Mouse (Mus musculus) CH12.LX (cell line): ENCODE results near the gene Baiap2l1. TPM values are rescaled to one million over a fixed set of nuclear protein-coding genes. Genes with fewer than 3 reads are reported as not detected.

Source experiments
- DNase-seq: peaks from one replicate; pipeline ENCODE4 v3.0.0-alpha.2; 2013; ENCODE audit errors: extremely low read depth
- H3K27ac ChIP-seq: 2 replicates; pipeline ENCODE4 v1.5.1; 2012; ENCODE audit warnings: low read depth, mild to moderate bottlenecking, control low read depth, moderate library complexity; ENCODE audit not compliant: insufficient read depth
- H3K27me3 ChIP-seq: replicated peaks from 2 replicates; pipeline ENCODE3; 2012; ENCODE audit warnings: inconsistent platforms
- H3K36me3 ChIP-seq, 2 experiments: replicated peaks in 1 of 2; 2 replicates each; pipeline versions ENCODE3 to v1.6.1; 2012; ENCODE audit warnings: inconsistent platforms in 1 of 2, low read length in 1 of 2, mild to moderate bottlenecking in 1 of 2, mixed read lengths in 1 of 2, moderate library complexity in 1 of 2; ENCODE audit not compliant: control insufficient read depth in 1 of 2, insufficient read depth in 1 of 2
- H3K4me1 ChIP-seq, 2 experiments: 2 replicates each; pipeline ENCODE4 v1.6.1; 2012; ENCODE audit warnings: inconsistent platforms in 1 of 2, moderate library complexity in 1 of 2; ENCODE audit not compliant: insufficient read depth in 2 of 2, control insufficient read depth in 1 of 2
- H3K4me2 ChIP-seq: 2 replicates; pipeline ENCODE4 v1.6.1; 2012; ENCODE audit warnings: low read depth, mild to moderate bottlenecking, control low read depth; ENCODE audit not compliant: poor library complexity, insufficient read depth, severe bottlenecking
- H3K4me3 ChIP-seq, 3 experiments: fragments of 150-350 bp in 1 of 3; sonication (generic) in 1 of 3; replicated peaks in 1 of 3; 2 replicates each; pipeline versions ENCODE3 to v1.5.1; 2011 to 2012; ENCODE audit warnings: low read depth in 2 of 3, low read length in 2 of 3, mild to moderate bottlenecking in 2 of 3, moderate library complexity in 2 of 3, control low read depth in 1 of 3, improper control_type of control experiment in 1 of 3, inconsistent platforms in 1 of 3, mixed read lengths in 1 of 3; ENCODE audit not compliant: poor library complexity in 1 of 3
- H3K79me2 ChIP-seq: replicated peaks from 2 replicates; pipeline ENCODE4 v1.6.1; 2012; ENCODE audit warnings: mild to moderate bottlenecking, moderate library complexity; ENCODE audit not compliant: control insufficient read depth, poor library complexity, insufficient read depth, severe bottlenecking; ENCODE audit errors: extremely low read depth
- H3K9ac ChIP-seq: 2 replicates; pipeline ENCODE4 v1.6.1; 2012; ENCODE audit warnings: low read depth, mild to moderate bottlenecking, control low read depth, moderate library complexity; ENCODE audit not compliant: insufficient read depth
- H3K9me3 ChIP-seq: replicated peaks from 2 replicates; pipeline ENCODE3; 2012; ENCODE audit warnings: low read length, inconsistent platforms, mixed read lengths
- BHLHE40 ChIP-seq: IDR thresholded peaks from 2 replicates; pipeline ENCODE4 v1.6.1; 2011; ENCODE audit warnings: mild to moderate bottlenecking, low read depth, low read length, improper control_type of control experiment
- CTCF ChIP-seq, 2 experiments: IDR thresholded peaks in 1 of 2; conservative IDR thresholded peaks in 1 of 2; 2 replicates each; pipeline ENCODE4 v1.5.1; 2011 to 2012; ENCODE audit warnings: low read depth in 2 of 2, low read length in 2 of 2, improper control_type of control experiment in 1 of 2, inconsistent platforms in 1 of 2, mild to moderate bottlenecking in 1 of 2, moderate library complexity in 1 of 2
- E2F4 ChIP-seq: IDR thresholded peaks from 2 replicates; pipeline ENCODE4 v1.6.1; 2011; ENCODE audit warnings: low read depth, low read length, improper control_type of control experiment; ENCODE audit not compliant: insufficient replicate concordance
- ELF1 ChIP-seq: IDR thresholded peaks from 2 replicates; pipeline ENCODE4 v1.6.1; 2014; ENCODE audit warnings: low read depth, mild to moderate bottlenecking, inconsistent platforms, low read length, improper control_type of control experiment
- GABPA ChIP-seq: IDR thresholded peaks from 2 replicates; pipeline ENCODE4 v1.6.1; 2012; ENCODE audit warnings: low read depth, low read length, improper control_type of control experiment, inconsistent platforms; ENCODE audit not compliant: insufficient replicate concordance
- HCFC1 ChIP-seq: IDR thresholded peaks from 2 replicates; pipeline ENCODE4 v1.6.1; 2012; ENCODE audit warnings: low read depth, mild to moderate bottlenecking, inconsistent platforms, low read length, improper control_type of control experiment
- JUN ChIP-seq: IDR thresholded peaks from 2 replicates; pipeline ENCODE4 v1.6.1; 2011; ENCODE audit warnings: low read depth, mild to moderate bottlenecking, low read length, improper control_type of control experiment, moderate library complexity; ENCODE audit not compliant: insufficient read depth
- KAT2A ChIP-seq: IDR thresholded peaks from 2 replicates; pipeline ENCODE4 v1.6.1; 2012; ENCODE audit warnings: low read length, improper control_type of control experiment, inconsistent platforms; ENCODE audit not compliant: insufficient replicate concordance
- MAZ ChIP-seq: IDR thresholded peaks from 2 replicates; pipeline ENCODE4 v1.6.1; 2012; ENCODE audit warnings: low read depth, mild to moderate bottlenecking, inconsistent platforms, low read length, improper control_type of control experiment, moderate library complexity
- POLR2A ChIP-seq: IDR thresholded peaks from 2 replicates; pipeline ENCODE4 v1.6.1; 2011; ENCODE audit warnings: low read depth, mild to moderate bottlenecking, improper control_type of control experiment, low read length
- RAD21 ChIP-seq: IDR thresholded peaks from 2 replicates; pipeline ENCODE4 v1.6.1; 2011; ENCODE audit warnings: low read depth, mild to moderate bottlenecking, low read length, improper control_type of control experiment, moderate library complexity
- RCOR1 ChIP-seq: conservative IDR thresholded peaks from 2 replicates; pipeline ENCODE4 v1.6.1; 2012; ENCODE audit warnings: low read depth, mild to moderate bottlenecking, inconsistent platforms, low read length, improper control_type of control experiment
- SIN3A ChIP-seq: IDR thresholded peaks from 2 replicates; pipeline ENCODE4 v1.6.1; 2012; ENCODE audit warnings: low read length, improper control_type of control experiment, inconsistent platforms
- UBTF ChIP-seq: IDR thresholded peaks from 2 replicates; pipeline ENCODE4 v1.6.1; 2012; ENCODE audit warnings: low read depth, mild to moderate bottlenecking, inconsistent platforms, low read length, improper control_type of control experiment, moderate library complexity
- USF2 ChIP-seq: conservative IDR thresholded peaks from 2 replicates; pipeline ENCODE4 v1.6.1; 2011; ENCODE audit warnings: low read depth, low read length, improper control_type of control experiment
- ZC3H11A ChIP-seq: IDR thresholded peaks from 2 replicates; pipeline ENCODE4 v1.6.1; 2012; ENCODE audit warnings: low read depth, mild to moderate bottlenecking, inconsistent platforms, low read length, improper control_type of control experiment
- dilution Hi-C: fragments of 300-500 bp; cut with MboI; formaldehyde crosslinking; loops from 2 replicates; pipeline ENCODE4 v1.14.3; 2020; ENCODE audit warnings: low sequenced_read_pairs; ENCODE audit not compliant: extremely low pct_unique_long_range_greater_than_20kb, extremely low pct_ligation_motif_present
- in situ Hi-C: fragments of 300-500 bp; cut with MboI; formaldehyde crosslinking; loops from 3 replicates; pipeline ENCODE4 v1.14.3; 2019; ENCODE audit warnings: low sequenced_read_pairs, low pct_ligation_motif_present, low pct_unique_long_range_greater_than_20kb, mixed read lengths
- polyA plus RNA-seq: library from polyadenylated mRNA; unstranded; fragments of >175 nt; gene quantifications from 2 replicates; pipeline ENCODE4 v1.2.1, GENCODE M21; 2012; ENCODE audit warnings: low read depth; ENCODE audit not compliant: insufficient read length
- total RNA-seq, 2 experiments: library from RNA; depleted of rRNA; stranded (reverse); fragments of 300-350 nt in 1 of 2; fragments of >200 nt in 1 of 2; gene quantifications; 2 replicates each; pipeline ENCODE4 v1.2.3; 2012 to 2014

Gene Baiap2l1
- total and polyA plus RNA-seq, 3 experiments: 0.04 to 0.40 (median 0.11) TPM

DNA sequence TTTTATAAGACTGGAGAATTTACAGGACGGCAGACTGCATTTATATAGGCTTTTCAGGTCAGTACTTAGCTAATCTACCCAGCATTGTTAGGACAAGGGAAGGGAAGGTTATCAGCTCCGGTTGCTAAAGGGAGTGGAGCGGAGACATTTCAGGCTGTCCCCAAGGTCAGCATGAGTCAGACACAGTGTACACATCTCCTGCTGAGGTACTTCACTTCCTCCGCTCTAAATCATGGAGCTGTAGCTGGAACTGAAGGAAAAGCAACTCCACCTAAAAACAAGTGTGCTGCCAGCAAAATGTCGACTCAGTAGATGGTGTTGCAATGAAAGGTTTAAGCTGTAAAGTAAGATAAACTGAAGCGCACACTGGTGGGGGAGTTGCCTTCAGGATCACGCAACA is 36.2 kb downstream of the Baiap2l1 start:
- no peaks in the 10 kb centered on the region for H3K27me3 ChIP-seq
- H3K4me2 ChIP-seq: no peak overlapping the region
- dilution Hi-C loops: no loop called here
- H3K79me2 ChIP-seq: no peaks in the 10 kb centered on the region
- no peak overlapping the region for H3K27ac ChIP-seq
- H3K4me3 ChIP-seq: no peak overlapping the region
- DNase-seq: no peak
- no peaks in the 10 kb centered on the region for H3K9me3 ChIP-seq
- H3K36me3 ChIP-seq: no peaks in the 10 kb centered on the region
- no peaks in the 10 kb centered on the region for H3K4me1 ChIP-seq
- in situ Hi-C loops: no loop called here
- TF ChIP-seq USF2: no peak
- TF ChIP-seq GABPA: no peak
- no peak for TF ChIP-seq HCFC1
- no peak for TF ChIP-seq POLR2A
- TF ChIP-seq KAT2A: no peak
- TF ChIP-seq BHLHE40: no peak
- no peak overlapping the region for H3K9ac ChIP-seq

DNA sequence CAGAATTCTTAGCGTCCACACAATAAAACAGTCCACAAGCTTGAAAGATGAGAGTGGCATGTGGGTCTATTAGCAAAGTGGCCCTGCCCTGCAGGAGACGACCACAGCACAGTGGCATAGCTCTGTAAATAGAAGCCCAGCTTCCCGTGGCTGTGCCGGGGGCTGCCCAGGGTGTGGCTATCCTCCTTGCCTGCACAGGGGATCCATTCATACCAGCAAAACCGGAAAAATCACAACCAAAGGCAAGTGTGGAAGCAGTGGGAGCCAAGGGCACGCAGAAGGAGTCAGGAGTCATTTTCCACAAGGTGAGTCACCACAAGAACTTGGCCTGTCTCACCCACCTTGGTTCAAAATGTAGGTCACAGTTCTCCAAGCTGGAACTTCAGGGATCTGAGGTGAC is 39.6 kb downstream of the Baiap2l1 start:
- Histone ChIP-seq H3K27ac (no peak overlapping the region), H3K27me3 (no peaks in the 10 kb centered on the region), H3K36me3 (no peaks in the 10 kb centered on the region), H3K79me2 (no peaks in the 10 kb centered on the region), H3K4me3 (no peak overlapping the region), H3K4me2 (no peak overlapping the region), H3K9ac (no peak overlapping the region), H3K9me3 (no peaks in the 10 kb centered on the region), H3K4me1 (peaks cover 0 to 4% of the 10 kb centered on the region in 2 experiments; a peak in 2 of 4 replicates)
- dilution Hi-C loops (no loop called here), in situ Hi-C loops (no loop called here)
- DNase-seq: no peak
- TF ChIP-seq CTCF (conservative IDR thresholded peaks at IDR 0.05 in 1 of 2, IDR thresholded peaks at IDR 0.05 in 1 of 2; ENCODE audit: low read depth in 2 of 2, low read length in 2 of 2) (no peak), RAD21 (no peak), JUN (no peak), E2F4 (no peak), RCOR1 (no peak), GABPA (no peak), MAZ (no peak), ZC3H11A (no peak), SIN3A (no peak), HCFC1 (no peak), UBTF (no peak), ELF1 (no peak)
